Mouse (Mus musculus) intestine, embryonic 15.5 days (tissue): Measurements from ENCODE around the gene Szrd1. TPM values are rescaled to one million over a fixed set of nuclear protein-coding genes. Genes with fewer than 3 reads are reported as not detected.

ENCODE experiments used
- polyA plus RNA-seq: library from polyadenylated mRNA; unstranded; fragments of >200 nt; fragmentation: Nextera tagmentation; extraction: Ambion mirVana; gene quantifications from 2 replicates; pipeline ENCODE4 v1.2.1, GENCODE M21; 2015

The Szrd1 gene
- polyA plus RNA-seq, 1 experiment from 2014 or later = 42.7 TPM

Other genes starting within 250 kb of the Szrd1 start
- 3.1 and 3.8 TPM in 2 replicates for gene Padi2, start 233.4 kb downstream of the Szrd1 start, polyA plus RNA-seq
- 539 and 577 TPM in 2 replicates for gene Sdhb, start 178.6 kb downstream of the Szrd1 start, polyA plus RNA-seq
- 29.8 and 35.7 TPM in 2 replicates for gene Atp13a2, start 152.9 kb downstream of the Szrd1 start, polyA plus RNA-seq
- 329 and 347 TPM in 2 replicates for gene Mfap2, start 129.4 kb downstream of the Szrd1 start, polyA plus RNA-seq
- 4.0 and 4.7 TPM in 2 replicates for gene Crocc, start 79.2 kb downstream of the Szrd1 start, polyA plus RNA-seq
- 66.6 and 70.2 TPM in 2 replicates for gene Necap2, start 61.4 kb downstream of the Szrd1 start, polyA plus RNA-seq
- not detected in 2 replicates for gene Spata21, start 51.4 kb downstream of the Szrd1 start, polyA plus RNA-seq
- gene Fbxo42, start 8.1 kb upstream of the Szrd1 start, polyA plus RNA-seq = 17.4 and 18.7 TPM in 2 replicates
- 3.9 and 5.1 TPM in 2 replicates for gene Rsg1, start 74.2 kb upstream of the Szrd1 start, polyA plus RNA-seq
- 16.3 and 17.8 TPM in 2 replicates for gene Arhgef19, start 99.7 kb upstream of the Szrd1 start, polyA plus RNA-seq
- gene Epha2, start 161.5 kb upstream of the Szrd1 start, polyA plus RNA-seq = 6.7 and 7.2 TPM in 2 replicates
- 2.0 and 2.3 TPM in 2 replicates for gene Fam131c, start 228.4 kb upstream of the Szrd1 start, polyA plus RNA-seq